Mouse (Mus musculus) cerebellum, adult 2 months (tissue): Measurements from ENCODE around the gene Siglec1.

ENCODE experiments used
- CTCF ChIP-seq: fragments of 200-500 bp; IDR thresholded peaks from 2 replicates; pipeline ENCODE4 v1.5.1; 2011; ENCODE audit warnings: low read depth, mild to moderate bottlenecking, control low read depth, low read length, moderate library complexity, borderline replicate concordance; ENCODE audit not compliant: insufficient read depth
- POLR2A ChIP-seq: fragments of 200-500 bp; IDR thresholded peaks from 2 replicates; pipeline ENCODE4 v1.6.1; 2011; ENCODE audit warnings: low read length, control low read depth, borderline replicate concordance; ENCODE audit not compliant: insufficient read depth

- no peak for TF ChIP-seq CTCF
- no peak for TF ChIP-seq POLR2A
These were observed 46.5 kb upstream of the Siglec1 start, which contains the start of gene Gm11037 for GRCm38 (mm10) chr2:131132930-131133547.
